Mouse (Mus musculus) heart, postnatal 36 days (tissue): Measurements from ENCODE around the gene Ccdc194. TPM values are rescaled to one million over a fixed set of nuclear protein-coding genes. Genes with fewer than 3 reads are reported as not detected.
"Not testable (repeated sequence)": the region's sequence is repeated elsewhere in the genome, so short reads cannot be mapped to it uniquely, and the experiment has no call there.

Source experiments
- DNase-seq, 2 experiments: peaks; one replicate each; pipeline ENCODE4 v3.0.0; 2021 to 2022
- intact Hi-C: fragments of 180-260 bp; cut with DNase I; formaldehyde crosslinking; loops from one replicate; pipeline ENCODE4 v1.15.1; 2025
- total RNA-seq, 2 experiments: library from RNA; stranded (reverse); gene quantifications; 2 replicates each; pipeline ENCODE4 v1.2.3; 2021

The Ccdc194 gene
- total RNA-seq, 2 experiments from 2014 or later: not detected

- DNase-seq: peak; percentile 61 to 76
- intact Hi-C loops: not testable (repeated sequence)
These were observed 6.3 kb downstream of the Ccdc194 start for GRCm38 (mm10) chr8:71519037-71519825.

GRCm38 (mm10) chr8:71516786-71517185, 8.7 kb downstream of the Ccdc194 start:
- DNase-seq: no peak
- intact Hi-C loops: no loop called here

GRCm38 (mm10) chr8:71515043-71515442, 10.5 kb downstream of the Ccdc194 start:
- DNase-seq: no peak
- intact Hi-C loops: no loop called here

GRCm38 (mm10) chr8:71513018-71513754, 12.3 kb downstream of the Ccdc194 start:
- DNase-seq: no peak
- intact Hi-C loops: no loop called here

- intact Hi-C loops: no loop called here
- no peak for DNase-seq
These were observed 13.9 kb downstream of the Ccdc194 start, which contains the start of gene Plvap for GRCm38 (mm10) chr8:71511644-71512043. Plvap (minus strand) TSS chr8:71511752.

- intact Hi-C loops: no loop called here
- DNase-seq: no peak
These were observed 16.2 kb downstream of the Ccdc194 start for GRCm38 (mm10) chr8:71509316-71509715.

GRCm38 (mm10) chr8:71507589-71508104, 17.9 kb downstream of the Ccdc194 start:
- intact Hi-C loops: no loop called here
- peak; percentile 74 to 76 for DNase-seq

GRCm38 (mm10) chr8:71505979-71506378, 19.5 kb downstream of the Ccdc194 start:
- intact Hi-C loops: no loop called here
- peak in 1 of 2 experiments; percentile 68 for DNase-seq

GRCm38 (mm10) chr8:71505326-71505725, 20.2 kb downstream of the Ccdc194 start:
- no peak for DNase-seq
- intact Hi-C loops: no loop called here

GRCm38 (mm10) chr8:71504349-71504748, 21.2 kb downstream of the Ccdc194 start:
- intact Hi-C loops: no loop called here
- no peak for DNase-seq

GRCm38 (mm10) chr8:71498816-71499690, 26.5 kb downstream of the Ccdc194 start:
- peak in 1 of 2 experiments; percentile 12 for DNase-seq
- intact Hi-C loops: no loop called here

- intact Hi-C loops: no loop called here
- peak; percentile 44 to 49 for DNase-seq
These were observed 27.5 kb downstream of the Ccdc194 start for GRCm38 (mm10) chr8:71497881-71498501.

GRCm38 (mm10) chr8:71497077-71497645, 28.4 kb downstream of the Ccdc194 start:
- intact Hi-C loops: no loop called here

GRCm38 (mm10) chr8:71496481-71496880, 29.0 kb downstream of the Ccdc194 start:
- intact Hi-C loops: no loop called here

More at GRCm38 (mm10) chr8:71497077-71497645, 28.4 kb downstream of the Ccdc194 start:
- DNase-seq: no peak

GRCm38 (mm10) chr8:71495811-71496210, 29.7 kb downstream of the Ccdc194 start:
- peak in 1 of 2 experiments; percentile 31 for DNase-seq
- intact Hi-C loops: loop anchor here (1.0 kb wide), 1 partner anchor 25 kb away; no protein-coding TSS in a partner anchor

More at GRCm38 (mm10) chr8:71496481-71496880, 29.0 kb downstream of the Ccdc194 start:
- DNase-seq: peak; percentile 91 to 93

GRCm38 (mm10) chr8:71495039-71495438, 30.5 kb downstream of the Ccdc194 start:
- DNase-seq: peak; percentile 89 to 91
- intact Hi-C loops: loop anchor here (1.0 kb wide), 1 partner anchor 26 kb away; no protein-coding TSS in a partner anchor

- peak; percentile 88 to 89 for DNase-seq
- intact Hi-C loops: loop anchor here (5.0 kb wide), 1 partner anchor 121 kb away; the partner anchor contains the start of gene Use1
These were observed 37.1 kb downstream of the Ccdc194 start for GRCm38 (mm10) chr8:71488454-71488853.

GRCm38 (mm10) chr8:71487691-71488445, 37.6 kb downstream of the Ccdc194 start, which contains the start of gene Gtpbp3:
Gtpbp3 (plus strand) TSS chr8:71488103.
- intact Hi-C loops: loop anchor here (5.0 kb wide), 1 partner anchor 121 kb away; the partner anchor contains the start of gene Use1
- DNase-seq: peak; percentile 82 to 84
